In genomic region chr7:140321135-140321534, GRCm38 (mm10) we compare ENCODE assay signal across 41 mouse cellular contexts. TPM values are rescaled to one million over a fixed set of nuclear protein-coding genes. Genes with fewer than 3 reads are reported as not detected.
DNase-seq lines count a peak whose midpoint lies in the region; ATAC-seq and TF ChIP-seq lines count a peak whose summit lies in the region.
"Had no signal": no experiment of that assay in that cellular context is flagged by ENCODE, and none has a peak within 500 bp of the region (broad histone marks: within the 10 kb centered on the region; RNA-seq: fewer than 3 reads in every experiment).

No protein-coding gene starts in this region.

- no peaks in the 10 kb centered on the region for H3K27me3 ChIP-seq in heart, embryonic 16.5 days (ENCODE audit: control insufficient read depth, insufficient read depth, low read length)
- H3K27me3 ChIP-seq in thymus, adult 2 months (ENCODE audit: control insufficient read depth, insufficient read depth, low read length), result no peaks in the 10 kb centered on the region
- H3K27me3 ChIP-seq: hindbrain, embryonic 12.5 days; liver, embryonic 15.5 days; midbrain, embryonic 12.5 days; neural tube, embryonic 15.5 days had no signal

- no peaks in the 10 kb centered on the region for H3K4me1 ChIP-seq in heart, embryonic 16.5 days (ENCODE audit: control insufficient read depth, insufficient read depth, low read length)
- H3K4me1 ChIP-seq in thymus, adult 2 months (replicated peaks; ENCODE audit: control insufficient read depth, insufficient read depth, low read length), result peaks cover 22% of the 10 kb centered on the region
- H3K4me1 ChIP-seq: hindbrain, embryonic 12.5 days; liver, embryonic 15.5 days; midbrain, embryonic 12.5 days; neural tube, embryonic 15.5 days had no signal

- peak; percentile 68 for ATAC-seq in heart, embryonic 16.5 days (replicated peaks; ENCODE audit: extremely low read depth, insufficient read depth, low FRiP score)
- ATAC-seq: forebrain, postnatal 0 days; hindbrain, postnatal 0 days had no signal

- no peak for TF ChIP-seq POLR2A in thymus, adult 2 months (IDR thresholded peaks at IDR 0.05; ENCODE audit: control insufficient read depth, extremely low read depth, insufficient read depth, low read length, poor library complexity)

- H3K4me2 ChIP-seq in heart, embryonic 16.5 days (ENCODE audit: low read depth, low read length), result no peak overlapping the region
- H3K4me2 ChIP-seq: hindbrain, embryonic 12.5 days; liver, embryonic 15.5 days; lung, embryonic 14.5 days; midbrain, embryonic 12.5 days; neural tube, embryonic 15.5 days had no signal

- H3K9me3 ChIP-seq in heart, embryonic 16.5 days (replicated peaks; ENCODE audit: control insufficient read depth, low read length), result no peaks in the 10 kb centered on the region
- H3K9me3 ChIP-seq: hindbrain, embryonic 12.5 days; liver, embryonic 15.5 days; midbrain, embryonic 12.5 days; neural tube, embryonic 15.5 days had no signal

- no peaks in the 10 kb centered on the region for H3K36me3 ChIP-seq in heart, embryonic 16.5 days (ENCODE audit: control insufficient read depth, insufficient read depth)
- H3K36me3 ChIP-seq in thymus, adult 2 months (ENCODE audit: control insufficient read depth, insufficient read depth, low read length), result no peaks in the 10 kb centered on the region
- H3K36me3 ChIP-seq: hindbrain, embryonic 12.5 days; liver, embryonic 15.5 days; midbrain, embryonic 12.5 days; neural tube, embryonic 15.5 days had no signal

- no peak for TF ChIP-seq CTCF in thymus, adult 2 months (IDR thresholded peaks at IDR 0.05; ENCODE audit: borderline replicate concordance, control insufficient read depth, extremely low read depth, insufficient read depth, low read length, poor library complexity)

- H3K4me3 ChIP-seq in heart, embryonic 16.5 days (ENCODE audit: low read length), result no peak overlapping the region
- H3K4me3 ChIP-seq in thymus, adult 2 months (ENCODE audit: control insufficient read depth, insufficient read depth, low read length), result no peak overlapping the region
- H3K4me3 ChIP-seq: erythroblast, embryonic 14.5 days; hindbrain, embryonic 12.5 days; liver, embryonic 15.5 days; midbrain, embryonic 12.5 days; neural tube, embryonic 15.5 days had no signal

- intact Hi-C loops in heart, postnatal 14 days (cut with DNase I), result no loop called here

- H3K9ac ChIP-seq in heart, embryonic 16.5 days (ENCODE audit: low read length), result no peak overlapping the region
- H3K9ac ChIP-seq: forebrain, postnatal 0 days; hindbrain, embryonic 12.5 days; liver, embryonic 15.5 days; lung, embryonic 14.5 days; midbrain, embryonic 12.5 days; neural tube, embryonic 15.5 days had no signal

- no peak for DNase-seq in heart, postnatal 14 days
- DNase-seq in induced T-regulatory cell, adult 2 months (ENCODE audit: low read depth), result peak; percentile 82
- peak; percentile 27 for DNase-seq in thymus, adult 2 months
- DNase-seq in thymus, postnatal 36 days, result peak; percentile 18 to 32
- no peak for DNase-seq in cerebellum, postnatal 25 days
- no peak for DNase-seq in adipocyte (ENCODE audit: low spot score)
- DNase-seq in lung, postnatal 36 days, result no peak
- DNase-seq: cerebellum, adult 11-12 months; forebrain, postnatal 0 days; heart, postnatal 36 days; kidney, adult 11 months; kidney, postnatal 14 days; layer of hippocampus, postnatal 36 days; liver; lung, embryonic 14.5 days; lung, postnatal 14 days; retina, postnatal 1 day; right cerebral cortex, postnatal 14 days had no signal

- H3K27ac ChIP-seq in heart, embryonic 16.5 days (ENCODE audit: low read length), result no peak overlapping the region
- H3K27ac ChIP-seq in thymus, adult 2 months (ENCODE audit: control insufficient read depth, insufficient read depth, low read length), result no peak overlapping the region
- H3K27ac ChIP-seq: hindbrain, embryonic 12.5 days; hindbrain, postnatal 0 days; liver, embryonic 15.5 days; midbrain, embryonic 12.5 days; neural tube, embryonic 15.5 days had no signal

RNA-seq across cellular contexts. Expression of gene Olfr525, which starts 0.5 kb away (rescaled TPM):
- polyA plus RNA-seq in heart, embryonic 16.5 days (2015; fragmentation: Nextera tagmentation; extraction: Ambion mirVana), result not detected in 2 replicates
- not detected for total RNA-seq in heart, postnatal 14 days (2021)
- polyA plus RNA-seq in thymus, adult 2 months (2012; rRNA removed), result 0.03 and 0.16 TPM in 2 replicates
- total RNA-seq: adrenal gland, postnatal 10 days; forebrain, postnatal 0 days; gastrocnemius, adult 8-10 months; gastrocnemius, postnatal 4 days; heart, adult 8-10 months; heart, postnatal 36 days; hindbrain, postnatal 0 days; layer of hippocampus, adult 18-20 months; layer of hippocampus, postnatal 36 days; left cerebral cortex, postnatal 10 days; megakaryocyte progenitor cell, adult 5-6 weeks had no signal
- polyA plus RNA-seq: cortical plate, adult 2 months; embryonic facial prominence, embryonic 14.5 days; erythroblast, embryonic 14.5 days; forebrain, embryonic 11.5 days; forebrain, postnatal 0 days; heart, embryonic 14.5 days; hindbrain, embryonic 12.5 days; hindbrain, postnatal 0 days; kidney, embryonic 14.5 days; limb, embryonic 11.5 days; liver, embryonic 15.5 days; lung, embryonic 14.5 days; midbrain, embryonic 12.5 days; neural tube, embryonic 15.5 days; small intestine, adult 2 months; stomach, embryonic 14.5 days; testis, adult 2 months had no signal

RNA-seq across cellular contexts. Expression of gene Olfr527, which starts 12.7 kb away (rescaled TPM):
- not detected in 2 replicates for polyA plus RNA-seq in heart, embryonic 16.5 days (2015; fragmentation: Nextera tagmentation; extraction: Ambion mirVana)
- not detected for total RNA-seq in heart, postnatal 14 days (2021)
- polyA plus RNA-seq in thymus, adult 2 months (2012; rRNA removed), result 0.18 TPM in 1 of 2 replicates, not detected in the other
- total RNA-seq: adrenal gland, postnatal 10 days; forebrain, postnatal 0 days; gastrocnemius, adult 8-10 months; gastrocnemius, postnatal 4 days; heart, adult 8-10 months; heart, postnatal 36 days; hindbrain, postnatal 0 days; layer of hippocampus, adult 18-20 months; layer of hippocampus, postnatal 36 days; left cerebral cortex, postnatal 10 days; megakaryocyte progenitor cell, adult 5-6 weeks had no signal
- polyA plus RNA-seq: cortical plate, adult 2 months; embryonic facial prominence, embryonic 14.5 days; erythroblast, embryonic 14.5 days; forebrain, embryonic 11.5 days; forebrain, postnatal 0 days; heart, embryonic 14.5 days; hindbrain, embryonic 12.5 days; hindbrain, postnatal 0 days; kidney, embryonic 14.5 days; limb, embryonic 11.5 days; liver, embryonic 15.5 days; lung, embryonic 14.5 days; midbrain, embryonic 12.5 days; neural tube, embryonic 15.5 days; small intestine, adult 2 months; stomach, embryonic 14.5 days; testis, adult 2 months had no signal

RNA-seq across cellular contexts. Expression of gene Olfr60, which starts 40.3 kb away (rescaled TPM):
- not detected in 2 replicates for polyA plus RNA-seq in heart, embryonic 16.5 days (2015; fragmentation: Nextera tagmentation; extraction: Ambion mirVana)
- total RNA-seq in heart, postnatal 14 days (2021), result not detected
- polyA plus RNA-seq in thymus, adult 2 months (2012; rRNA removed), result 0.38 and 0.75 TPM in 2 replicates
- total RNA-seq: adrenal gland, postnatal 10 days; forebrain, postnatal 0 days; gastrocnemius, adult 8-10 months; gastrocnemius, postnatal 4 days; heart, adult 8-10 months; heart, postnatal 36 days; hindbrain, postnatal 0 days; layer of hippocampus, adult 18-20 months; layer of hippocampus, postnatal 36 days; left cerebral cortex, postnatal 10 days; megakaryocyte progenitor cell, adult 5-6 weeks had no signal
- polyA plus RNA-seq: cortical plate, adult 2 months; embryonic facial prominence, embryonic 14.5 days; erythroblast, embryonic 14.5 days; forebrain, embryonic 11.5 days; forebrain, postnatal 0 days; heart, embryonic 14.5 days; hindbrain, embryonic 12.5 days; hindbrain, postnatal 0 days; kidney, embryonic 14.5 days; limb, embryonic 11.5 days; liver, embryonic 15.5 days; lung, embryonic 14.5 days; midbrain, embryonic 12.5 days; neural tube, embryonic 15.5 days; stomach, embryonic 14.5 days; testis, adult 2 months had no signal

RNA-seq across cellular contexts. Expression of gene Olfr530, which starts 55.0 kb away (rescaled TPM):
- polyA plus RNA-seq in heart, embryonic 16.5 days (2015; fragmentation: Nextera tagmentation; extraction: Ambion mirVana), result not detected in 2 replicates
- total RNA-seq in heart, postnatal 14 days (2021), result not detected
- 0.39 and 0.43 TPM in 2 replicates for polyA plus RNA-seq in thymus, adult 2 months (2012; rRNA removed)
- total RNA-seq: adrenal gland, postnatal 10 days; forebrain, postnatal 0 days; gastrocnemius, adult 8-10 months; gastrocnemius, postnatal 4 days; heart, adult 8-10 months; heart, postnatal 36 days; hindbrain, postnatal 0 days; layer of hippocampus, adult 18-20 months; layer of hippocampus, postnatal 36 days; left cerebral cortex, postnatal 10 days; megakaryocyte progenitor cell, adult 5-6 weeks had no signal
- polyA plus RNA-seq: cortical plate, adult 2 months; embryonic facial prominence, embryonic 14.5 days; erythroblast, embryonic 14.5 days; forebrain, embryonic 11.5 days; forebrain, postnatal 0 days; heart, embryonic 14.5 days; hindbrain, embryonic 12.5 days; hindbrain, postnatal 0 days; kidney, embryonic 14.5 days; limb, embryonic 11.5 days; liver, embryonic 15.5 days; lung, embryonic 14.5 days; midbrain, embryonic 12.5 days; neural tube, embryonic 15.5 days; small intestine, adult 2 months; stomach, embryonic 14.5 days; testis, adult 2 months had no signal

Comparison
In these comparisons a context has a peak if more than half of its experiments do, and no peak if none do; other contexts are left out.
1. DNase-seq: peak in induced T-regulatory cell, adult 2 months (single experiment), thymus, adult 2 months (single experiment) and thymus, postnatal 36 days (2 of 2); none in heart, postnatal 14 days (0 of 2), cerebellum, postnatal 25 days (0 of 2), adipocyte (single experiment) and lung, postnatal 36 days (single experiment).